Mouse (Mus musculus) adrenal gland, postnatal 4 days (tissue): Measurements from ENCODE around the gene Mgat4c. TPM values are rescaled to one million over a fixed set of nuclear protein-coding genes. Genes with fewer than 3 reads are reported as not detected.

ENCODE experiments used
- microRNA-seq: library from miRNA; unstranded; fragments of <30 nt; microRNA quantifications from one replicate; pipeline ENCODE4 v1.2.0, GENCODE M21; 2021
- total RNA-seq, 2 experiments: library from RNA; stranded (reverse); gene quantifications; 2 replicates each; pipeline ENCODE4 v1.2.3; 2021

The Mgat4c gene
- total RNA-seq, 2 experiments from 2014 or later: 23.7 to 30.8 TPM

Small RNA genes within 50 kb of the gene (microRNA-seq; reads per million reads assigned to microRNA genes)
- not detected for gene Mir3059
